Mouse (Mus musculus): ENCODE measurements at regions not wholly inside any gene's neighbourhood (a gene's known extent, or its start where the extent isn't known, plus 50 kb on each side); places are given as distances from the start of the nearest gene placed in this dataset.

- ATAC-seq (replicated peaks; ENCODE audit: low FRiP score) (no peak), DNase-seq (ENCODE audit: low spot score) (no peak)
- Histone ChIP-seq H3K27me3 (replicated peaks; ENCODE audit: control insufficient read depth, insufficient read depth, low read length) (no peaks in the 10 kb centered on the region), H3K4me1 (replicated peaks; ENCODE audit: control insufficient read depth, insufficient read depth, low read length) (no peaks in the 10 kb centered on the region), H3K4me3 (ENCODE audit: low read depth, low read length) (no peak overlapping the region), H3K9ac (ENCODE audit: low read depth, low read length) (no peak overlapping the region), H3K36me3 (ENCODE audit: control insufficient read depth, insufficient read depth, low read length) (no peaks in the 10 kb centered on the region), H3K27ac (ENCODE audit: low read depth, low read length) (no peak overlapping the region), H3K4me2 (no peak overlapping the region), H3K9me3 (ENCODE audit: control insufficient read depth, low read length) (no peaks in the 10 kb centered on the region)
- WGBS, result 68% methylated on average over 12 of the region's 12 CpGs
These were observed 241.3 kb downstream of the 1500009L16Rik start for GRCm38 (mm10) chr10:83963779-83964643.

DNA sequence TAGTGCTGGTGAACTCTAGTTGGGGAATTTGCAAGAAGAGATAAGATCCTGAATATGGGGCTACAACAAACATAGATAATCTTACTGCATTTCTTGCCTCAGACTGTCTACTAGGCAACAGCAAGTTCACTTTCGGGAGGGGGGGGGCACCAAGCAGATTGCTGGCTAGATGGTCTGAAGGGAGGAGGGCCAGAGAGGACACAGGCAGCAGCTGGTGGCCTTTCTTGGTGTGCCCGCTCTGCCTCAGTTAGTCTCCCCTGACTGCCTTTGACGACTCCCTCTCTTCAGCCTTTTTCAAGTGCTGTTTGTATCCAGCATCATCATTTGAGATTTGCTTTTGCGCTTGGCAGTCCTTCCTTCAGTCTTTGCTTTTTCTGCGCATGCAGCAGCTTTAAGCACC lies 242.2 kb downstream of the 1500009L16Rik start:
- Histone ChIP-seq H3K4me1 (replicated peaks; ENCODE audit: control insufficient read depth, insufficient read depth, low read length) (no peaks in the 10 kb centered on the region), H3K27ac (ENCODE audit: low read depth, low read length) (no peak overlapping the region)

GRCm38 (mm10) chr10:83970501-83970900 lies 247.8 kb downstream of the 1500009L16Rik start:
- Histone ChIP-seq H3K4me3 (ENCODE audit: low read depth, low read length) (no peak overlapping the region), H3K36me3 (ENCODE audit: control insufficient read depth, insufficient read depth, low read length) (no peaks in the 10 kb centered on the region), H3K27me3 (replicated peaks; ENCODE audit: control insufficient read depth, insufficient read depth, low read length) (no peaks in the 10 kb centered on the region), H3K9ac (ENCODE audit: low read depth, low read length) (no peak overlapping the region), H3K9me3 (ENCODE audit: control insufficient read depth, low read length) (no peaks in the 10 kb centered on the region), H3K27ac (ENCODE audit: low read depth, low read length) (no peak overlapping the region), H3K4me1 (replicated peaks; ENCODE audit: control insufficient read depth, insufficient read depth, low read length) (0 out of 2 replicates have a peak, but pooled peaks cover 4% of the 10 kb centered on the region), H3K4me2 (no peak overlapping the region)
- 60% methylated on average over 3 of the region's 3 CpGs for WGBS
- no peak for ATAC-seq (replicated peaks; ENCODE audit: low FRiP score)
- no peak for DNase-seq (ENCODE audit: low spot score)

More for the DNA sequence above, 242.2 kb downstream of the 1500009L16Rik start:
- 71% methylated on average over 5 of the region's 5 CpGs for WGBS
- DNase-seq (ENCODE audit: low spot score), result no peak
- H3K9ac ChIP-seq (ENCODE audit: low read depth, low read length), result no peak overlapping the region
- no peaks in the 10 kb centered on the region for H3K9me3 ChIP-seq (ENCODE audit: control insufficient read depth, low read length)
- no peaks in the 10 kb centered on the region for H3K36me3 ChIP-seq (ENCODE audit: control insufficient read depth, insufficient read depth, low read length)
- no peaks in the 10 kb centered on the region for H3K27me3 ChIP-seq (replicated peaks; ENCODE audit: control insufficient read depth, insufficient read depth, low read length)
- no peak overlapping the region for H3K4me2 ChIP-seq
- no peak overlapping the region for H3K4me3 ChIP-seq (ENCODE audit: low read depth, low read length)
- ATAC-seq (replicated peaks; ENCODE audit: low FRiP score), result no peak

DNA sequence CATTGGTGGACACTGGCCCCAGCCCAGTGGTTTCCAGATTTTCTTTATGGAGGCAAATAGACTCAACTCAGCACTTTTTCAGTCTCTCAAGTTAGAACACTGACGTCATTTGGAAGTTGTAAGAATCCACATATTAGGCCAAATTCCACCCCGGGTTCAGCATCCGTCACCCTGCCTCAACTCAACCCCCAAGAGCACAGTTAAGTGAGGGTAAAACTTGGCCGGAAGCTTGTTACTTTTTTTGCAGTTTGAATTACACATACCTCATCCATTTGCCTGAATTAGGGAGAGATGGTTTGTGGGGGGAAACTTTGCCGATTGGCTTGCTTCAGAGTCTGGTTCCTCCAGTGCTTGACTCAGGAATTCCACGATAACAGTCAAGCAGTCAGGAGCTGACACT lies 251.9 kb downstream of the 1500009L16Rik start:
- no peak overlapping the region for H3K4me2 ChIP-seq
- WGBS, result 79% methylated on average over 6 of the region's 6 CpGs
- no peaks in the 10 kb centered on the region for H3K27me3 ChIP-seq (replicated peaks; ENCODE audit: control insufficient read depth, insufficient read depth, low read length)
- DNase-seq (ENCODE audit: low spot score) (no peak), ATAC-seq (replicated peaks; ENCODE audit: low FRiP score) (no peak)
- H3K4me1 ChIP-seq (replicated peaks; ENCODE audit: control insufficient read depth, insufficient read depth, low read length), result 0 out of 2 replicates have a peak, but pooled peaks cover 4% of the 10 kb centered on the region
- no peaks in the 10 kb centered on the region for H3K9me3 ChIP-seq (ENCODE audit: control insufficient read depth, low read length)
- no peak overlapping the region for H3K9ac ChIP-seq (ENCODE audit: low read depth, low read length)
- no peaks in the 10 kb centered on the region for H3K36me3 ChIP-seq (ENCODE audit: control insufficient read depth, insufficient read depth, low read length)
- H3K4me3 ChIP-seq (ENCODE audit: low read depth, low read length), result no peak overlapping the region
- H3K27ac ChIP-seq (ENCODE audit: low read depth, low read length), result no peak overlapping the region

DNA sequence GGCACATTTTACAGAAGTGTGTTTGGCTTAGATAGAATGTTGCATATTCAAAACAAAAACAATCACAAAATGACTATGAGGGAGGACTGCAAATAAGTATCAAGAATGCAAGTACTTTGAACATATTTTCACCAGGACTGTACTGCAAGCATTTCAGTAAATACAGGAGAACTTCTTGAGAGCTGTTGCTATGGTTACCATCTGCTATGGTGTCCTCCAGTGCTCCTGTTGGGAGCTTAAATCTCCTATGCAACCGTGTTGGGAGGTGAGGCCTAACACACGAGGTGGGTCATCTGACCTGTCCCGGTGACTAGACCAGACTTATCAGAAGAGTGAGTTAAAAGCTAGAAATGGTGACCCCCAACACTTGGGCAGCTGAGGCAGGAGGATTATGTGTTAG lies 253.9 kb downstream of the 1500009L16Rik start:
- DNase-seq (ENCODE audit: low spot score), result no peak
- Histone ChIP-seq H3K27ac (ENCODE audit: low read depth, low read length) (no peak overlapping the region), H3K4me2 (no peak overlapping the region), H3K9me3 (ENCODE audit: control insufficient read depth, low read length) (no peaks in the 10 kb centered on the region), H3K36me3 (ENCODE audit: control insufficient read depth, insufficient read depth, low read length) (no peaks in the 10 kb centered on the region), H3K9ac (ENCODE audit: low read depth, low read length) (no peak overlapping the region), H3K4me3 (ENCODE audit: low read depth, low read length) (no peak overlapping the region), H3K4me1 (replicated peaks; ENCODE audit: control insufficient read depth, insufficient read depth, low read length) (no peaks in the 10 kb centered on the region), H3K27me3 (replicated peaks; ENCODE audit: control insufficient read depth, insufficient read depth, low read length) (no peaks in the 10 kb centered on the region)
- 63% methylated on average over 3 of the region's 3 CpGs for WGBS
- no peak for ATAC-seq (replicated peaks; ENCODE audit: low FRiP score)

- ATAC-seq (replicated peaks; ENCODE audit: low FRiP score), result no peak
- 60% methylated on average over 2 of the region's 2 CpGs for WGBS
- Histone ChIP-seq H3K9ac (ENCODE audit: low read depth, low read length) (no peak overlapping the region), H3K4me1 (replicated peaks; ENCODE audit: control insufficient read depth, insufficient read depth, low read length) (no peaks in the 10 kb centered on the region), H3K9me3 (ENCODE audit: control insufficient read depth, low read length) (no peaks in the 10 kb centered on the region), H3K4me2 (no peak overlapping the region), H3K27ac (ENCODE audit: low read depth, low read length) (no peak overlapping the region), H3K4me3 (ENCODE audit: low read depth, low read length) (no peak overlapping the region), H3K36me3 (ENCODE audit: control insufficient read depth, insufficient read depth, low read length) (no peaks in the 10 kb centered on the region), H3K27me3 (replicated peaks; ENCODE audit: control insufficient read depth, insufficient read depth, low read length) (no peaks in the 10 kb centered on the region)
- DNase-seq (ENCODE audit: low spot score), result no peak
These were observed 257.3 kb downstream of the 1500009L16Rik start for GRCm38 (mm10) chr10:83979930-83980329.

DNA sequence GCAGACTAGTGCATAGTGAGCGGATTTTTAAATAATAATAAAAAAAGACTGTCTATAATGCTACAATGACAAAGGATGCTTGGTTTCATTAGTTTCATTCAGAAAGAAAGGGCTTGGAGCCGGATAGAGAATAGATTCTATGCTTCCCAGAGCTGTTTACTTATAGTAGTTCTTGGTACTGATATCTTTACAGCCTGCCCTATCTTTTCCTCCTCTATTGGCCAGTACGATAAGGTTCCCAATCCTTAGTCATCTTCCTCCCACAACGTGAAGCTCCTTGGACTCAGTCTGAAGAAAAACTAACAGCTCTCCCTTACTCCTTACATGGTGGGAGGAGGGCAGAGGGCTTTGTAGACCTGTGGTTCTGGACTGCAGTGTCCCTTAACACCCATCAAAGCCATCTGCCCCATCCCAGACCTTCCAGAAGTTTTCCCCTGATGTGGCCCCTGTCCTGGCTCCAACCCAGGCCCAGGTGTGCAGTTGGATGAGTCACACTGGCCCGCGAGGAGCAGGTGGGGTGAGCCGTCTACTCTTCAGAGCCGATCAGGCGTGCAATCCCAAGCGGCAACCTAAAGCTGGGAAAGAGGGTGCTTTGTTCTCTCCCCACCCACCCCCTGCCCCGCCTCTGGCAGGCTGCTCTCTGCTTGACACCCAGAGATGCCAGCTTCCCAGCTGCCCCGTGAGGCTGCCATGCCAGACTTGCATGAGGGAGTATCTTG lies 262.2 kb downstream of the 1500009L16Rik start:
- DNase-seq (ENCODE audit: low spot score) (no peak), ATAC-seq (replicated peaks; ENCODE audit: low FRiP score) (no peak)
- no peak overlapping the region for H3K4me3 ChIP-seq (ENCODE audit: low read depth, low read length)
- WGBS, result 68% methylated on average over 12 of the region's 12 CpGs
- H3K36me3 ChIP-seq (ENCODE audit: control insufficient read depth, insufficient read depth, low read length), result no peaks in the 10 kb centered on the region
- H3K27ac ChIP-seq (ENCODE audit: low read depth, low read length), result no peak overlapping the region
- no peaks in the 10 kb centered on the region for H3K4me1 ChIP-seq (replicated peaks; ENCODE audit: control insufficient read depth, insufficient read depth, low read length)
- no peaks in the 10 kb centered on the region for H3K27me3 ChIP-seq (replicated peaks; ENCODE audit: control insufficient read depth, insufficient read depth, low read length)
- no peak overlapping the region for H3K4me2 ChIP-seq
- no peaks in the 10 kb centered on the region for H3K9me3 ChIP-seq (ENCODE audit: control insufficient read depth, low read length)
- H3K9ac ChIP-seq (ENCODE audit: low read depth, low read length), result no peak overlapping the region

GRCm38 (mm10) chr10:83992577-83993305 lies 270.1 kb downstream of the 1500009L16Rik start:
- 58% methylated on average over 11 of the region's 11 CpGs for WGBS

More at GRCm38 (mm10) chr10:83992577-83993305, 270.1 kb downstream of the 1500009L16Rik start:
- no peaks in the 10 kb centered on the region for H3K9me3 ChIP-seq (ENCODE audit: control insufficient read depth, low read length)
- no peaks in the 10 kb centered on the region for H3K4me1 ChIP-seq (replicated peaks; ENCODE audit: control insufficient read depth, insufficient read depth, low read length)
- no peak overlapping the region for H3K4me3 ChIP-seq (ENCODE audit: low read depth, low read length)
- no peaks in the 10 kb centered on the region for H3K36me3 ChIP-seq (ENCODE audit: control insufficient read depth, insufficient read depth, low read length)
- H3K27me3 ChIP-seq (replicated peaks; ENCODE audit: control insufficient read depth, insufficient read depth, low read length), result no peaks in the 10 kb centered on the region
- no peak overlapping the region for H3K27ac ChIP-seq (ENCODE audit: low read depth, low read length)
- DNase-seq (ENCODE audit: low spot score), result no peak
- H3K9ac ChIP-seq (ENCODE audit: low read depth, low read length), result no peak overlapping the region
- H3K4me2 ChIP-seq, result no peak overlapping the region
- ATAC-seq (replicated peaks; ENCODE audit: low FRiP score), result no peak

Measured in liver, embryonic 11.5 days (tissue).